Mouse (Mus musculus) c-Kit-negative CD71-positive TER-119-positive erythroid progenitor cells, embryonic 14.5 days (primary cell): ENCODE measurements at regions not wholly inside any gene's neighbourhood (a gene's known extent, or its start where the extent isn't known, plus 50 kb on each side); places are given as distances from the start of the nearest gene placed in this dataset.

Experiments
- DNase-seq: peaks from one replicate; pipeline ENCODE4 v3.0.0-alpha.2; 2013; ENCODE audit warnings: low read depth, low spot score

- DNase-seq: no peak
Measured at GRCm38 (mm10) chr1:35580474-35580873, 487.7 kb upstream of the Hs6st1 start.

GRCm38 (mm10) chr1:35587900-35588299, 480.3 kb upstream of the Hs6st1 start:
- DNase-seq: no peak

DNA sequence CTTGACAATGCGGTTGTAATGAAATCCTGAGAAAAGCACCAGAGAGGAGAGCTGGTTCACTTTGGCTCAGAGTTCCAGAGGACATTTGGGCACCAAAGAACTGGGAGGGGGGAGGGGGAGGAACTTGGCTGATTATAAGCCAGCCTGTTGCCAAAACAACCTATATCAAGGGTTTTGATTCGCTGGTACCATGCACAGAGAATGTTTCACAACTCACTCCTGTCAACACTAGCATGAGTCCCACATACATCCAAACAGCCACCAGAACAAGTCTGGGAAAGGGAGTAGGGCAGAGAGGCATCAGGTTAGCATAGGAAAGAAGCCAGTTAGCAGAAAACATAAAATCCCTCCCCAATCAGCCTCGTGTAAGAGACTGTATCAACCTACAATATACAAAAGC, 479.3 kb upstream of the Hs6st1 start:
- DNase-seq: no peak

DNA sequence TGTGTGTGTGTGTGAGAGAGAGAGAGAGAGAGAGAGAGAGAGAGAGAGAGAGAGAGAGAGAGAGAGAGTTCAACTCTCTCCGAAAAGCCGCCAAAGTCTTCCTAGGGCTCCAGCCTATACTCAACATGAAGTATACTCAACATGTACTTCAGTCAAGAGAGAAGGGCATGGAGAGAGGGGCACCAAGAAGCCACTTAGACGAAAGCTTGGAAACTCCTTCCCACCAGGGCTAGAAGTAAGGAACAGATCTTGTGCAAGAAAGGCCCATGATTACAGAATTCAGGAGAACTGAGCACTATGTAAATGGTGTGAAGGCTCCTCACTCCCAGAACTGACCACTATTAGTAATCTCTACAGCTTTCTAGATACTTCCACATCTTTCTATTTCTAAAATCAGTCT, 467.4 kb upstream of the Hs6st1 start:
- DNase-seq: no peak

DNA sequence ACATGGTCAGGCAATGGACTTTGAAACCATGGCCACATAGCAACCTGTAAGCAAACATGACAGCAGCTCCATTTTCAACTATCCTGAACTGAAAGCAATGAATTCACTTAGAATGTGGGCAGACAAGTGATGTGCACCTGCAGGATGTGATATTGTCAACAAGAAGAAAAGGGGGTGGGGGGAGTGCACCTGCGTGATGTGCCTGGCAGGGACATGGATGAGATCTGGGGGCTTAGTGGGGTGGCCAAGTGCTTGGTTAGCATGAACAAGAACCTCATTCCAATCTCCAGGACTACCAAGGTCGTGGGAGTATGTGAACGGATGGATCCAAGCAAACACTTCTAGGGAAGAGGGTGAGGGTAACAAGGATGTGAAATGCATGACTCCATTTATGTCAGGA, 453.1 kb upstream of the Hs6st1 start:
- no peak for DNase-seq

GRCm38 (mm10) chr1:35619476-35619875, 448.7 kb upstream of the Hs6st1 start:
- DNase-seq: no peak

GRCm38 (mm10) chr1:35642595-35642994, 425.6 kb upstream of the Hs6st1 start:
- no peak for DNase-seq

DNA sequence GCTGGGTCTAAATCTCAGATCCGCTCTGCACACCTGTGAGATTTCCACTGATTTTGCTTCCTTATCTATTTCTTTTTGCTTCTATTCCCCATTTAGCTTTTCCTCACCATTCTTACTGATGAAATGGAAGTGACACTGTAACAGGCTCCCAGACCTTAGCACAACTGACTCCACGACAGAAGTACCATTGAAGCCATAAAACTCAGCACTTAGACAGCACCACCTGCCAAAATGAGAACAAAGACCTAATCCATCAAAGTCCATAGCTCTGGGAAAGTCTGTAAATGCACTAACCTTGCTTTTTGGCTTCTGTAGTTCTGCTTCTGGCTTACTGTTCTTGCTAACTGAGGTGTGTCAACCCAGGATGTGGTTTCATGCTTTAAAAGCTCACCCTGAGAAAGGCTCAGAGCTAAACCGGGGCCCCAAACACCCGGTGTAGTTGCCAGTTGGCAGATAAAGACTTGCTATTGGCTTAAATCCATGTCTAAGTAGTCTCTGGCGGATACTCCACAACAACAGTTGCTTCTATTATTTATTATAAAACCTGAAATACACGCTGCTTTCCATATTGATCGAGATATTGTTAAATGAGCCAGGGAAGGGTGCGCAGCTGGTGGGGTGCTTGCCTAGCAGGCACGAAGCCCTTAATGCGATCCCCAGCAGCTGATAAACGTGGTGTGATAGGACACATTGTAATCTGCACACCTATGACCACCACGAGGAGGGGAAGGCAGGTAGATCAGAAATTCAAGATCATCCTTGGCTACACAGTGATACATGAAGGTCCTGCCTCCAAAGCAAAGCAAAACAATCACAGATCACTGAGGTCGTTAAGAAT, 414.9 kb upstream of the Hs6st1 start:
- no peak for DNase-seq

GRCm38 (mm10) chr1:35663006-35663405, 405.2 kb upstream of the Hs6st1 start:
- no peak for DNase-seq

- no peak for DNase-seq
Measured at GRCm38 (mm10) chr1:35673524-35673923, 394.7 kb upstream of the Hs6st1 start.

DNA sequence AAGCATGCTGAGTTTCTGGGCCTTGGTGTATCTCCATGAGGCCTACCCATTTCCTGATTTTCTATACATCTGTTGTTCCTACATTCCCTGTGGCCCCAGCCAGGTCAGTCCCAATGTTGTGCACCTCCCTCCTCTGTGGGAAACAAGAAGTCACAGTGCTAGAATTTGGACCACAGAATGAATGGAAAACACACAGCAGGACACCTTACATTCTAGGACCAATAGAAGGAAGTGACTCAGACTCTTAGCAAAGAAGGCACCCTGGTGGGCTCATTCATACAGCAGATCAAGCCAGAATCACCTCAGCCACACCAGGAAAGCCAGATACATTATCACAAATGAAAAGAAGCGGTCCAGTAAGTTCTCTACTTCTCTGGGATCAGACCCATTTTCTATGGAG, 394.2 kb upstream of the Hs6st1 start:
- no peak for DNase-seq

DNA sequence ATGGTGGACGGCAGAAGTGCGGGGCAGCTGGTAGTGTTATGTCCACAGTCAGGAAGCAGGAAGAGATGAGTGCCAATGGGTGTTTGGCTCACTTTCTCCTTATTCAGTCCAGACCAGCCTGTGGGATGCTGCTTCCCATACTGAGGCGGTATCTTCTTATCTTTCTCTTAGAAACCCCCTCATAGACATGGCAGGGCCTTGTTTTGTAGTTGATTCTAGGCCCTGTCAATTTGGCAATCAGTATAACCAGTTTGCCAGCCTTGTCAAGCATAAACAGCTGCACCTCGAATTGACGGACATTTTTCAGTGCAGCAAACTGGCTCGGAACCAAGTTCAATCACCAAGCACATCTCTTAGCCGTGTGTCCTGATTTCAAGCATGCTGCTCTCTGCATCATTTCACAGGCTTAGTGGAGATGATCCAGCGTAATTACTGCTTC, 385.7 kb upstream of the Hs6st1 start:
- no peak for DNase-seq

GRCm38 (mm10) chr1:35685651-35686050, 382.5 kb upstream of the Hs6st1 start:
- DNase-seq: no peak

DNA sequence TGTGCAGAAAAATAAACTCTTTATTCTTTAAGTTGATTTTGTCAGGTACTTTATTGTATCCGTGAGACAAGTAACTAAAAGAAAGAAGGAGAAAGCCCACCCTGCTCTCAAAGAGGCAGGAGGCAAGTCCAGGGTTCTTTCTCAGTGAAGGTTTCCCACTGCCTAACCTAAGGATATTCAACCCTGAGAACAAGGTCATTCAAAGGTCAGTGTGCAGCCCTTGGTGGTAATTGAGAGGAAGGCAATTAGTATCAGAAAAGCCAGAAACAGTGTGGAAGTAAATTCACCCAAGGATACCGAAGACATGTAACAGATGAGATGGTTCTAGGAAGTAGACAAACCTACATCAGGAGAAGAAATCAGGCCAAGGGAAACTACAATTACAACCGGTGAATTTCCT, 373.9 kb upstream of the Hs6st1 start:
- no peak for DNase-seq

GRCm38 (mm10) chr1:35694775-35695591, 373.2 kb upstream of the Hs6st1 start:
- no peak for DNase-seq

GRCm38 (mm10) chr1:35697218-35697617, 371.0 kb upstream of the Hs6st1 start:
- DNase-seq: no peak

DNA sequence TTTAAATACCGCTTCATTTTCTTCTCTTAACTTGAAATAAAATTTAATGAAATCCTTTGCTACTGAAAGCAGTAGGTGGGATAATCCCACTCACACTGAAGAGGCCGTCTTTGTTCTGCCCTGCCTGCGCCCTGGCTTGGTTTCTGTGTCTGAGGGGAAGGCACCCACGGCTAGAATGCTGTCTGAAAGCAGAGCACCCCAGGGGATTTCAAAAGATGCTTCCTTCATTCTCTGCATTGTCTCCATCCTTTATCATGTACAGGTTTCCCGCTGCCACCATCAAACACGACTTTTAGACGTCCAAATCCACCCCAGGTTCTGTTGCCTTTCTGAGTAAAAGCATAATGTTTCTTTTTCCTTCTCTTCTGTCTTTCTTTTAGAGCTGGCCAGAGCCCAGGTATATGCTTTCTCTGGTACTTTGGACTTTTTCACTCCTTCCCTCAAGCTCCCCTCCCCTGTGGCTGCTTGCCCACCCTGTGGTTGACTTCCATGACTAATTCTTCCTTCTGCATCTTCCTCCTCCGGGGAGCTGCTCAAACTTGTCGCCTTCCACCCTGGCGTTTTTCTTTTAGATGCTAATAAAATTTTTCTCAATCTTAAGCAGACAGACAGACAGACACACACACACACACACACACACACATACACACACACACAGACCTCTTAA, 370.2 kb upstream of the Hs6st1 start:
- no peak for DNase-seq

GRCm38 (mm10) chr1:35702585-35702984, 365.6 kb upstream of the Hs6st1 start:
- no peak for DNase-seq

DNA sequence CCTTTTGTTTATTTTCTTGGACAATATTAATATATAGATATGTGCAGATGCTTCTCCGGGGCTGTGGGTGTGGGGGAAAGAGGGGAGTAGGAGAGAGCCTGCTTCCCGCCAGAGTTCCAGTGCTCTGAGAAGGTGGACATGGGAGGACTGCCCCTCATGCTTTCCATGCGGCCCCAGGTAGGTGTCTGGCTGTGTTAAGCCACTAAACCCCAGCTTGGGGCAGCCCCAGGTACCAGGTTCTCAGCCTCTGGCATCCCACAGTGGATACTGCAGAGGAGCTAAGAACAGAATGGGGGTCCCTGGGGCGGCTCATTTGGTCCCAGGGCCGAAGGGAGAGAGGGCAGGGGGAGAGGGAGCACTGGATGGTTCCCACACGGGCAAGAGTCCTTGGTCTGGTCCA, 361.9 kb upstream of the Hs6st1 start:
- DNase-seq: no peak

- no peak for DNase-seq
Measured at GRCm38 (mm10) chr1:35708176-35708788, 359.9 kb upstream of the Hs6st1 start.

DNA sequence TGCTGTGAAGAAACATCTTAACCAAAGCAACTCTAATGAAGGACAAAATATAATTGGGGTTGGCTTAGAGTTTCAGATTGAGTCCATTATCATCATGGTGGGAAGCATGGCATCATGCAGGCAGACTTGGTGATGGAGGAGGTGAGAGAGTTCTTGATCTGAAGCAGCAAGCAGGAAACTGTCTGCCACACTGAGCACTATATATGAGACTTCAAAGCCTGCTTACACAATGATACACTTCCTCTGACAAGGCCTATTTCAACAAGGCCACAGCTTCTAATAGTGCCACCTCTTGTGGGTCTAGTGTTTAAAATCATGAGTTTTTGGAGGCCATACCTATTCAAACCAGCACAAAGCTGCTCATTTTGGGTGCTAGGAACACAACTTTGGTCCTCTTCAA, 359.0 kb upstream of the Hs6st1 start:
- no peak for DNase-seq

DNA sequence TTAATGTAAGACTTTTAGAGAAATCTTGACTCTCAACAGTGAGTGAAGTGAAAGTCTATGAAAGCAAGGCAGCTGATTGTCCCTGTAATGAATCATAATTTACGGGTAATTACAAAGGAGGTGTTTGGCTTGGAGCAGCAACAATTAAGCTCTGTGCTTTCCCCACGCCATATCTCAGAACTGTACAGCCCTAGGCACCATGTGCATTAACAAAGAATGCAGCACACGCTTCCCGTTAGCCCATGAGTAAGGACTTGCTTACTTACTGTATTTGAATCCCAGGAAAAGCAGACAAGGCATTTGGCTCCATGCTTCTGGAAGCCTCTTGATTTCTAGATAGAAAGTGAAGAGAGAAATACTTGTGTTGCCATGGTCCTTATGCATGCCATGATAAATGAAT, 354.2 kb upstream of the Hs6st1 start:
- no peak for DNase-seq
